8 mouse cellular contexts compared by ENCODE assay signal in genomic region chr2:165788005-165788404, GRCm38 (mm10).
A peak's percentile ranks its signal among the peaks of the same experiment; 100 is the strongest.
DNase-seq lines count a peak whose midpoint lies in the region; ATAC-seq and TF ChIP-seq lines count a peak whose summit lies in the region.

No protein-coding gene starts in this region.

- H3K4me1 ChIP-seq in midbrain, embryonic 14.5 days (ENCODE audit: control insufficient read depth, insufficient read depth, low read length): 0 out of 2 replicates have a peak, but pooled peaks cover 5% of the 10 kb centered on the region
- H3K4me1 ChIP-seq in midbrain, embryonic 13.5 days (replicated peaks): peaks cover 21% of the 10 kb centered on the region
- peaks cover 10% of the 10 kb centered on the region for H3K4me1 ChIP-seq in kidney, embryonic 16.5 days (ENCODE audit: insufficient read depth, low read length)
- H3K4me1 ChIP-seq in liver, embryonic 16.5 days (ENCODE audit: control insufficient read depth, low read depth, low read length): no peaks in the 10 kb centered on the region
- peaks cover 13% of the 10 kb centered on the region for H3K4me1 ChIP-seq in thymus, adult 2 months (replicated peaks; ENCODE audit: control insufficient read depth, insufficient read depth, low read length)

- no peaks in the 10 kb centered on the region for H3K9me3 ChIP-seq in midbrain, embryonic 14.5 days (ENCODE audit: control insufficient read depth, low read length)
- no peaks in the 10 kb centered on the region for H3K9me3 ChIP-seq in midbrain, embryonic 13.5 days
- no peaks in the 10 kb centered on the region for H3K9me3 ChIP-seq in kidney, embryonic 16.5 days (ENCODE audit: low read length)
- H3K9me3 ChIP-seq in liver, embryonic 16.5 days (replicated peaks; ENCODE audit: control insufficient read depth, low read length): no peaks in the 10 kb centered on the region

- no peak for ATAC-seq in midbrain, embryonic 14.5 days (ENCODE audit: low FRiP score, low TSS enrichment)
- no peak for ATAC-seq in midbrain, embryonic 13.5 days
- ATAC-seq in kidney, embryonic 16.5 days (ENCODE audit: low FRiP score, low TSS enrichment): peak; percentile 88
- 0 out of 2 replicates have a peak, but pooled peaks have one; percentile 20 for ATAC-seq in liver, embryonic 16.5 days (ENCODE audit: low read depth)

- 57% methylated on average over 11 of the region's 11 CpGs for WGBS in midbrain, embryonic 14.5 days
- 59% methylated on average over 11 of the region's 11 CpGs for WGBS in midbrain, embryonic 13.5 days
- WGBS in kidney, embryonic 16.5 days: 22% methylated on average over 11 of the region's 11 CpGs
- 76% methylated on average over 11 of the region's 11 CpGs for WGBS in liver, embryonic 16.5 days (ENCODE audit: insufficient replicate concordance)
- 69% methylated on average over 11 of the region's 11 CpGs for WGBS in thymus, adult 2 months

- TF ChIP-seq POLR2A in thymus, adult 2 months (IDR thresholded peaks at IDR 0.05; ENCODE audit: control insufficient read depth, extremely low read depth, insufficient read depth, low read length, poor library complexity): no peak

- no peak overlapping the region for H3K4me3 ChIP-seq in midbrain, embryonic 14.5 days (replicated peaks; ENCODE audit: low read depth, low read length)
- H3K4me3 ChIP-seq in midbrain, embryonic 13.5 days (replicated peaks): no peak overlapping the region
- H3K4me3 ChIP-seq in kidney, embryonic 16.5 days (ENCODE audit: low read length): no peak overlapping the region
- no peak overlapping the region for H3K4me3 ChIP-seq in liver, embryonic 16.5 days (ENCODE audit: low read depth, low read length)
- H3K4me3 ChIP-seq in thymus, adult 2 months (ENCODE audit: control insufficient read depth, insufficient read depth, low read length): no peak overlapping the region

- H3K4me2 ChIP-seq in midbrain, embryonic 14.5 days (ENCODE audit: low read length): no peak overlapping the region
- H3K4me2 ChIP-seq in midbrain, embryonic 13.5 days (replicated peaks): no peak overlapping the region
- no peak overlapping the region for H3K4me2 ChIP-seq in kidney, embryonic 16.5 days (replicated peaks; ENCODE audit: low read depth, low read length)
- no peak overlapping the region for H3K4me2 ChIP-seq in liver, embryonic 16.5 days (ENCODE audit: low read depth, low read length)

- no peak overlapping the region for H3K27ac ChIP-seq in midbrain, embryonic 14.5 days (replicated peaks; ENCODE audit: low read depth, low read length)
- no peak overlapping the region; the same call in 1 of the 2 replicates for H3K27ac ChIP-seq in midbrain, embryonic 13.5 days
- peak overlapping the region; percentile 57 for H3K27ac ChIP-seq in kidney, embryonic 16.5 days (ENCODE audit: low read length)
- no peak overlapping the region for H3K27ac ChIP-seq in liver, embryonic 16.5 days (ENCODE audit: low read length)
- no peak overlapping the region for H3K27ac ChIP-seq in thymus, adult 2 months (ENCODE audit: control insufficient read depth, insufficient read depth, low read length)

- DNase-seq in midbrain, embryonic 14.5 days: peak; percentile 84
- peak; percentile 88 for DNase-seq in cerebellum, adult 8-10 months
- DNase-seq in heart, adult 18-20 months: peak; percentile 83 to 85
- peak; percentile 82 for DNase-seq in right cerebral cortex, postnatal 14 days
- DNase-seq in thymus, adult 2 months: no peak

- H3K9ac ChIP-seq in midbrain, embryonic 14.5 days (replicated peaks; ENCODE audit: low read length): no peak overlapping the region
- H3K9ac ChIP-seq in midbrain, embryonic 13.5 days (replicated peaks): no peak overlapping the region
- no peak overlapping the region for H3K9ac ChIP-seq in kidney, embryonic 16.5 days (replicated peaks; ENCODE audit: low read length)
- H3K9ac ChIP-seq in liver, embryonic 16.5 days (ENCODE audit: low read depth, low read length): no peak overlapping the region

- no peaks in the 10 kb centered on the region for H3K27me3 ChIP-seq in midbrain, embryonic 14.5 days (ENCODE audit: control insufficient read depth, insufficient read depth, low read length)
- H3K27me3 ChIP-seq in midbrain, embryonic 13.5 days: no peaks in the 10 kb centered on the region
- H3K27me3 ChIP-seq in kidney, embryonic 16.5 days (ENCODE audit: insufficient read depth, low read length): no peaks in the 10 kb centered on the region
- H3K27me3 ChIP-seq in liver, embryonic 16.5 days (ENCODE audit: control insufficient read depth, insufficient read depth, low read depth, low read length): no peaks in the 10 kb centered on the region
- no peaks in the 10 kb centered on the region for H3K27me3 ChIP-seq in thymus, adult 2 months (ENCODE audit: control insufficient read depth, insufficient read depth, low read length)

- H3K36me3 ChIP-seq in midbrain, embryonic 14.5 days (ENCODE audit: control insufficient read depth, insufficient read depth, low read length): peaks cover 92% of the 10 kb centered on the region
- peaks cover 96% of the 10 kb centered on the region for H3K36me3 ChIP-seq in midbrain, embryonic 13.5 days
- H3K36me3 ChIP-seq in kidney, embryonic 16.5 days (ENCODE audit: insufficient read depth, low read length): peaks cover 77% of the 10 kb centered on the region
- peaks cover 61% of the 10 kb centered on the region for H3K36me3 ChIP-seq in liver, embryonic 16.5 days (ENCODE audit: control insufficient read depth, insufficient read depth)
- H3K36me3 ChIP-seq in thymus, adult 2 months (ENCODE audit: control insufficient read depth, insufficient read depth, low read length): peaks cover 29% of the 10 kb centered on the region

- no peak for TF ChIP-seq CTCF in thymus, adult 2 months (IDR thresholded peaks at IDR 0.05; ENCODE audit: borderline replicate concordance, control insufficient read depth, extremely low read depth, insufficient read depth, low read length, poor library complexity)

Comparison
In these comparisons a context has a peak if more than half of its experiments do, and no peak if none do; other contexts are left out.
1. ATAC-seq: peak in kidney, embryonic 16.5 days (single experiment) and liver, embryonic 16.5 days (single experiment); none in midbrain, embryonic 14.5 days (single experiment) and midbrain, embryonic 13.5 days (single experiment).